Mouse (Mus musculus): Measurements from ENCODE around the gene Trim27.
A peak's percentile ranks its signal among the peaks of the same experiment; 100 is the strongest.

- TF ChIP-seq CTCF (IDR thresholded peaks at IDR 0.05; ENCODE audit: extremely low read depth, insufficient read depth, insufficient read length, insufficient replicate concordance), result no peak
- peak; percentile 11 for TF ChIP-seq POLR2A (IDR thresholded peaks at IDR 0.05; ENCODE audit: low read depth, low read length)
Measured at GRCm38 (mm10) chr13:21179724-21180550, 692 bp downstream of the Trim27 start.
